Mouse (Mus musculus) kidney, adult 18-20 months (tissue): Measurements from ENCODE around the gene Egln1.

ENCODE experiments used
- DNase-seq: peaks from one replicate; pipeline ENCODE4 v3.0.0; 2021

Gene Egln1

DNA sequence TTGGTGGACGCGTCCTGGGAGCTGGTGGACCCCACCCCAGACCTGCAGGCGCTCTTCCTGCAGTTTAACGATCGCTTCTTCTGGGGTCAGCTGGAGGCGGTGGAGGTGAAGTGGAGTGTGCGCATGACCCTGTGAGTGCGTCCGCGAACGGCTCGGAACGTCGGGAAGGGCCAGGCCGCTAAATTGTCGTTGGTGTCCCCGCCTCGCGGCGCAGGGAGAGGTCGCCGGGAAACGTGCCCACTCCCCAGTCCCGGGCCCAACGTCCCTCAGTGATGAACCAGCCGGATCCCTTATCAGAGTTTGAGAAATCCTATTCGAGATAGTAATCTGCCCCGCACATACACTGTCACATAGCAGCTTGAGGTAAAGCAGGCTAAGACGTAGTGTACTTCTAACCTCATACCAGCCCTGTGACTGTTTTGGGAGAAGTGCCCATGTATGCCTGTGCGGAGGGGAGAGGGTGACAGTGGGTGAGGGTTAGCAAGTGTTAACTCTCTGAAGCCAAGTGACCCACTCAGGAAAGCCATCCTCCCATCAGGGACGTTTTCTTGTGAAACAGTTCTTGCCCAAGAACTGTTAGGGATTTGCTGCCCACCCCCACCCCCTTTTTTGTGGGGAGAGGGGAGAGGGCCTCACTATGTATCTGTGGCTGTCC, 50.7 kb downstream of the Egln1 start:
- no peak for DNase-seq

DNA sequence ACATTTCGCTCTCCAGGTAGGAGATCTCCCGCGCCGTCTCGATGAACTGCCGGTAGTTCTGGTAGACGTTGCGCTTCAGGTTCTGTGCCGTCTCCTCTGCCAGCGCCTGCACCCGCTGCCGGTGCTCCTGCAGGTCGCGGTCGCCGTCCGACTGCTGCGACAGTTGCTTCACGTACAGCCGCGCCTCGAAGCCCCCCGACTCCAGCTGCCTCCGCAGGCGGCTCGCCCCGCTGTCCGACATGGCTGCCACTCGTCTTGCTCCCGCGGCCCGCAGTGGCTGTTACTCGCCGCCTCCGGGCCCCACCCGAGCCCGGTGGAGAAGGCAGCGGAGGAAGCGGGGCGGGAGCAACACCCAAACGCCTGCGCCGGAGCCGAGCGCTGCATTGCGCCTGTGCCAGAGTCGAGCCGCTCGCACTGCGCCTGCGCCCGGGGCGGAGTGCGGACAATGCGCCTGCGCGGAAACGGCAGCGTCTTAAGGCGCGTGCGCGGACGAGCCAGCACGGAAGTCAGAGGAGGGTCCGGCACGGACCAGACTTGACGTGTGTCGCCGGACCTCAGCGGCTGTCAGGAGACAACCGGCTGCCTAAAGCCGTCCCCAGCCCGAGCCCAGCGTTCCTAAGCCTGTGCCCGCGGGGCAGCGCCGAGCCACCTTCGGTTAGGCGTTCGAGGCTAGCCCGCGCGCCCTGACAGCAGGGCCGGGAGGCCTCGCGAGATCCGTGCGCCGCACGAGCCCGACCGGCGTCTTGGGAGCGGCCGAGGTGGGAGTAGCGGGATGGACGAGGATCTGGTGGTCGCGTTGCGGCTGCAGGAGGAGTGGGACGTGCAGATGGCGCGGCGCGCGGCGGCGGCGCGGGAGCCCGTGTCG, 51.5 kb downstream of the Egln1 start, which contains the start of the genes Exoc8 and Sprtn:
Exoc8 (minus strand) TSS at position 320 of the 865 bp plus-strand sequence.
Sprtn (plus strand) TSS at position 501 of the 865 bp plus-strand sequence.
- DNase-seq, result peak; percentile 97

GRCm38 (mm10) chr8:124896632-124897385, 52.3 kb downstream of the Egln1 start:
- peak; percentile 86 for DNase-seq

DNA sequence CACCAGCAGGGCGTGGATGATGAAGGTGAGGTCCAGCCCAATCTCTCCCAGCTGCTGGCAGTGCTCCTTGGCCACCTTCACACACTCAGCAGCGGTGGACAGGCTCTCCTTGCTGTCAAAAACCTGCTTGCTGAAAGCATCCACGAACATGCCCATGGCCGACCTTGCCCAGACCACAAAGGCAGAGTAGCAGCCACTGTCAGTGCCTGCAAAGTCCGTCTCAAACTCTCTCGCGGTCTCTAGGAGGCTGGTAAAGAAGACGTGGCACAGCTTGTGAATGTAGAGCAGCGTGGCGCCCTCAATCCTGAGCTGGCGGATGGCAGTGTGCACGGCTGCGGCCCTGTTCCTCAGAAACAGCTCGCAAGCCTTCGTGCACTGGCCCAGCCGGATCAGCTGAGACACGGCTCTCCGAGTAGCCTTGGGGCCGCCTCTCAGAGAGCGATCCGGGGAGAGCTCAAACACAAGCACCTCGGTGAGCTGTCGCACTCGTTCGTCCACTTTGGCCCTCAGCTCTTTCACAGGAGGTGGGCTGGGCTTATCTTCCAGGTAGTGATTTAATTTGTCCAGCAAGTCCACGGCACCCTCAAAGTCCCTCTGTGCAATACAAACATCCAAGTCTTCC, 53.0 kb downstream of the Egln1 start:
- DNase-seq, result no peak

DNA sequence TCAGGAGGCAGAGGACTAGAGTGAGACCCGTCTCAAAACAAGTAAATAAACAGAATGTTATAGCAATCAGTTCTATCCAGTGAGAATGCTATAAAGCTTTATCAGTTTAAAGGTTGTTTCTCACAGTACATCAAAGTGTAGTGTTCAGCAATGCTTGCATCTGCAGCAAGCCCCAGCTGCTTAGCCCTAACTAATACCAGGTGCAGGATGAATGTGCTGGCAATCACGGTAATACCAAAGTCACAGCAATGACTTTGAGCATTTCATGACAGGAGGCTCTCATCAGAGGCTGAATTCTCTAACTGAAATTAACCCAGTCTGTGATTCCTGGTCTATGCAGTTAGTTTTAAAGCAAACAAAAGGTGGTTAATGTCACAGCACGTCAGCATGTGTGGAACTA, 56.5 kb downstream of the Egln1 start:
- DNase-seq, result no peak

DNA sequence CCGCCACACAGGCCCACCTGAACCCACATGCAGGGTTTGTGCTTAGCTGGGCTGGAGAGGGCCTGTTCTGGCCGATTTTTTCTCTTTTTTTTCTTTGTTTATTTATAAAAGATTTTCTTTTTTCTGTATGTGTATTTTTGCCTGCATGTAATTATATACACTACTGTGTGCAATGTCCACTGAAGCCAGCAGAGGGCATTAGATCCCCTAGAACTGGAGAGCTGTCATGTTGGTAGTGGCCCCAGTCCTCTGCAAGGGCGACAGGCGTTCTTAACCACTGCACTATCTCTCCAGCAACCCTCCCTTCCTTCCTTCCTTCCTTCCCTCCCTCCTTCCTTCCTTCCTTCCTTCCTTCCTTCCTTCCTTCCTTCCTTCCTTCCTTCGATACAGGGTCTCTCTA, 60.7 kb downstream of the Egln1 start:
- no peak for DNase-seq

DNA sequence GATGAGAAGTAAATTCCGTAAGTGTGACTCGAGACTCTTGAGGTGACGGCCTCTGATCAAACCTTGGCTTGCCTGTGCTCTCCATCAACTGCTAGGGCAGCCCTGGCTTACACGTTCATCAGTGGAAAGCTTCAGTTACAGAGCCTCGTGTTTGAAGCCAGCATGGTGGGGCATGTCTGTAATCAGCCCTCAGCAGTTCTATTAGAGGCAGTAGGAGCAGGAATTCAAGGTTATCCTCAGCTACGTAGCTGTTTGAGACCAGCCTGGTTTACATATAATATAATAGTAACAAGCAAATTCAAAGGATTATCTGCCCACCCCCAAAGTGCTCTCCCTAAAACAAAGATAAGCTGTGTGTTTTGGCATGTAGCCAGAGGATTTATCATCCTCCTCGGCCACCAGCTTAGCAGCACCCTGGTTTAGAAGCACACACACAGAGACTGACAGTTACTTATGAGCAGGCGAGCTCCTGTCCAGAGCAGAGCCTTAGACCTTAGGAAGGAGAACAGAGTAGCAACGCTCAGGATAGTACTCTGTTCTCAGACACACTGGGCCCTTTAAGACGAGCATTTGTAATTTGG, 70.1 kb downstream of the Egln1 start:
- DNase-seq, result no peak

DNA sequence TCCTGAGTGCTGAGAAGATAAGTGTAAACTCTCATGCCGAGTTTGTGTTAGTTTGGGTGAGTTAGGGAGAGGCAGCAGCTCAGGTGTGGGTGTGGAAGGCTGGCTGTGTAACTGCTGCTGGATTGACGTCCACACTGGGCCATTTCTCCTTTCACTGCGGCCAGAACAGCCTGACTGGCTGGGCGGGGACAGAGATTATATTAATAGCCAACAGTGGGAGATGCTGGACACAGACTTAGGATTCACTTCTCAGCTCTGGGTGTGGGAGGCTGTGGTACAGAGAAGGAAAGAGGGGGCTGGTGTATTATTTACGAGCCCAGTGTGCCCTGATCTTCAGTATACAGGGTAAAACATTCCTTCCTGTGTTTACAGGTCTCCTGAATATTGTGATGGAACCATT, 71.0 kb downstream of the Egln1 start:
- DNase-seq, result no peak

DNA sequence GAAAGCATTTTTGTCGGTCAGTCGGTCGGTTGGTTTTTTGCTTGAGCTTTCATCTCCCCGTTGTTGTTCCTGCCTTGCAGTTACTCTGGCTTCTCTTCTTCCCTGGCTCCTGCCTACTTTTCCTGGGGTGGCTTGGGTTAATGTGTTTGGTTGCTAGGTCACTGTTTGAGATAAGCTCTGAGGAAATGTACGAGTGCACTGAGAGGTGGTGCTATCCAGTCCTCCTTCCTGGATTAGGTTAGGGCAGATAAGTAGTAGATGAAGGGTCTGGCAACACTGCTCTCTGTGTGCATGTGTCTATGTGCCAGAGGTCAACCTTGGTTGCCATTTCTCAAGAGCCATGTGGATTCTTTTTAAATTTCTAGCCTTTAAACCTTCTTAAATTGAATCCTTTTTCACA, 76.4 kb downstream of the Egln1 start:
- DNase-seq, result no peak

- DNase-seq, result no peak
Observed at GRCm38 (mm10) chr8:124872081-124872480, 77.0 kb downstream of the Egln1 start.

DNA sequence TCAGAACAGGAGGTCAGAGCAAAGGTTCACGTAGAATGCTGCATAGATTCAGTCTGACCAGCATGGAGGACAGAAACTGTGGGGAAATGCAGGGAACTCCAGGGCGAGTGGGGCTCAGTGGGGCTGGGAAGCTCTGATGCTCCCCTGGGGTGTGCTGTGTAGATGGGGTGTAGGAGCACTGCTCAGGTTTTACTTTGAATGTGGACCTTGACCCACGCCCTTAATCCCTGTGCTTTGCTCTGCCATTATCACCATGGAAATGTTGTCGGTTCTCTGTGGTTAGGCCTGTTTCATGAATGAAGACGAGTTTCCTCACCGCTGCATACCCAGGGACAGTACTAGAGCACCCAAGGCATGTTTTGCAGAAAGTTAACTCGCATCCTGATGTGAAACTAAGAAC, 77.7 kb downstream of the Egln1 start:
- DNase-seq, result no peak

- DNase-seq, result no peak
Observed at GRCm38 (mm10) chr8:124869708-124870107, 79.4 kb downstream of the Egln1 start.

DNA sequence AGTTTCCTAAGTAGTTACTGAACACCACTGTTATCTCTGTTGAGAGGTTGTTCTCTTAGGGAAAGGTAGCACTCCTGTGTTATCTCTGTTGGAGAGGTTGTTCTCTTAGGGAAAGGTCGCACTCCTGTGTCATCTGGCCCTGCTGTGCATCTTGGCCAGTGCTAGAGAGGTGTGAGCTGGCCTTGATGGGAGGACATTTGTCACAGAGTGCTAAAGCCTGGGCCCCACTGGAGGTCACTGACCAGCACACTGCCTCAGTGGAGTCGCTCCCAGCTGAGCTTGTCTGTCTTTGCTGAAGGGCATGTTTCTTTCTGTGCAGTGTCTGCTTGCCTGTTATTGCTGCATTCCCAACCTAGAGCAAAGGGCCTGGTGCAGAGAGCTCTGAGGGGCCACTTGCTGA, 82.0 kb downstream of the Egln1 start:
- no peak for DNase-seq

DNA sequence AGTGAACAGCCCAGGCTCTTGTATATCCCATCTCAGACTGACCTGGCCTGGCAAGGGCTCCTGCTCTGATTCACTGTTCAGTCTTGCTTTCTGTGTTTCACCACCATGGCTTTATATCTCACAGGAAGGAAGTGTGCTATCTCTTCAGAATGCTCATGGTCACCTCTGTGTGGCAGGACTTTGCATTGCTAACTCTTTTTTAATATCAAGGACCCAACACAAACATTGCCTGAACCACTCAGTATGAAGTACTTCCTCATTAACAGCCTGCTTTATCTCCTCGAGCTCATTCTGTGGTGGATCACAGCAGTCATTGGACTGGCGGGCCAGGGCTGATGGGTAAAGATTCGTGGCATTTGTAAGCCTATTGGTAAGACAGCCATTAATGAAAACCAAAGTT, 82.5 kb downstream of the Egln1 start:
- no peak for DNase-seq

- no peak for DNase-seq
Observed at GRCm38 (mm10) chr8:124863729-124864128, 85.4 kb downstream of the Egln1 start.

GRCm38 (mm10) chr8:124863163-124863677, 85.9 kb downstream of the Egln1 start:
- no peak for DNase-seq

DNA sequence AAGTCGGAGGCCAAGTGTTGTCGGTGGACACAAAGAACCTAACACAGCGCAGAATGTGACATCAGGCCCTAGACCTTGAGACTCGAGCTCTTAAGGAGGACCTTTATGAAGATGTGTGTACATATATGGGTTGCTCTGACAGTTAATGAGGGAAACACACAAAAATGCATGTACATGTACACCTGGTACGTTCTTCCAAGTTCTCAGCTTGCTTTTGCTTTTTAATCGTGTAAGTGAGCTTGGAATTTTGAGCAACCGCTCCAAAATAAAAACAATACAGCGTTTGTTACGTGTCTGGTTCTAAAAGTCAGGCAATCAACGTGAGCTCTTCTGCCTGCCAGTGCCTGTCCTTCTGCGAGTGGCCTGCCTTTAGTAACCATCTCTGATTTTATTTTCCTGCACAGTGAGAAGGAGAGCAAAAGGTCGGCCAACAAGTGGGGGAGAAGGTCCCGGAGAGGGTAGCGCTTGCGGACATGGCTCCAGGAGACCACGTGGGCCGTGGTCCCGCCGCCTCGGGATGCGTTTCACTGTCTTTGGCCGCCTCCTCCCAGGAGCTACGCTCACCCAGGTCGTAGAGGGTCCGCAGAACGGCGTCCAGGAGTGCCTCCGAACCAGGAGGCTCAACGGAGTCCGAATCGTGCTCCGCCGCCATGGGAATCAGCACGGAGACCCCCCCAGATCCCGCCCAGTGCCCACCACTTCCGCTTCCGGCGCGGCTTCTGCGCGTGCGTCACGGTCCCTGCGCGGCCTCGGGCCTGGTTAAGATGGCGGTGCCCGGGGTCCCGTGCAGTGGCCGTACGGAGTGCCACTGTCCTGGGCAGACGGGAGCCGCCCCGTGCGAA, 86.6 kb downstream of the Egln1 start, which contains the start of the genes Gnpat and 2810004N23Rik:
Gnpat (plus strand) TSS at position 713 of the 842 bp plus-strand sequence.
2810004N23Rik (minus strand) TSS at position 800 of the 842 bp plus-strand sequence.
- DNase-seq, result peak; percentile 96

- DNase-seq, result no peak
Observed at GRCm38 (mm10) chr8:124860188-124860587, 88.9 kb downstream of the Egln1 start.

DNA sequence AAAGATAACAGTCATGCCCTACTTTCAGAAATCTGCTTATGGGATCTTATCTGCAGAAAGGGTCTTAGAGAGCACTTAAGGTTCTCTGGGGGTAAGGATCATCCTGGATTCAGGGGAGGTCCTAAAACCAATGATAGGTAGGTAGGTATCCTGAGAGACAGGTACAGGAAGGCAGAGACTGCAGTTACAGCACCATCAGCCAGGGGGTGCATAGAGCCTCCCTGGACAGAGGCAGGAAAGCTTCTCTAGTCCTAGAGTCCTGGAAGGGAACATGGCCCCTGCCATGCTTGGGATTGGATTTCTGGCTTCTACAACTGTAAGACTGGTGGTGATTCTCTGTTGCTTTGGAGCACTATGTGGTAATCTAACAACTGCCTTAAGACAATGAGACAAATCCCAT, 89.7 kb downstream of the Egln1 start:
- DNase-seq, result peak; percentile 39
